Mouse (Mus musculus): ENCODE data around the gene Ankmy2. TPM values are rescaled to one million over a fixed set of nuclear protein-coding genes. Genes with fewer than 3 reads are reported as not detected.

Gene Ankmy2
- polyA plus RNA-seq, 1 experiment, result 41.2 TPM

GRCm38 (mm10) chr12:36216230-36216629 lies 59.3 kb downstream of the Ankmy2 start:
- TF ChIP-seq POLR2A (IDR thresholded peaks at IDR 0.05; ENCODE audit: borderline replicate concordance, insufficient read depth, low read length) (no peak), CTCF (IDR thresholded peaks at IDR 0.05; ENCODE audit: borderline replicate concordance, insufficient read depth, low read depth, low read length) (no peak)
- Histone ChIP-seq H3K27ac (ENCODE audit: insufficient read depth, low read length) (no peak overlapping the region), H3K27me3 (ENCODE audit: control insufficient read depth, insufficient read depth, low read length) (no peaks in the 10 kb centered on the region), H3K4me1 (ENCODE audit: control insufficient read depth, insufficient read depth, low read length) (no peaks in the 10 kb centered on the region), H3K4me3 (replicated peaks; ENCODE audit: insufficient read depth, low read depth, low read length) (no peak overlapping the region)
- WGBS, result 74% methylated on average over 4 of the region's 4 CpGs
- no peak for DNase-seq

GRCm38 (mm10) chr12:36216905-36217304 lies 60.0 kb downstream of the Ankmy2 start:
- no peak for DNase-seq
- H3K27me3 ChIP-seq (ENCODE audit: control insufficient read depth, insufficient read depth, low read length), result no peaks in the 10 kb centered on the region
- no peak overlapping the region for H3K27ac ChIP-seq (ENCODE audit: insufficient read depth, low read length)
- WGBS, result 96% methylated on average over 10 of the region's 10 CpGs
- H3K4me3 ChIP-seq (replicated peaks; ENCODE audit: insufficient read depth, low read depth, low read length), result no peak overlapping the region
- no peak for TF ChIP-seq POLR2A (IDR thresholded peaks at IDR 0.05; ENCODE audit: borderline replicate concordance, insufficient read depth, low read length)
- no peak for TF ChIP-seq CTCF (IDR thresholded peaks at IDR 0.05; ENCODE audit: borderline replicate concordance, insufficient read depth, low read depth, low read length)
- no peaks in the 10 kb centered on the region for H3K4me1 ChIP-seq (ENCODE audit: control insufficient read depth, insufficient read depth, low read length)

GRCm38 (mm10) chr12:36224392-36224791 lies 67.5 kb downstream of the Ankmy2 start:
- no peak for TF ChIP-seq POLR2A (IDR thresholded peaks at IDR 0.05; ENCODE audit: borderline replicate concordance, insufficient read depth, low read length)
- no peak for TF ChIP-seq CTCF (IDR thresholded peaks at IDR 0.05; ENCODE audit: borderline replicate concordance, insufficient read depth, low read depth, low read length)
- Histone ChIP-seq H3K4me1 (ENCODE audit: control insufficient read depth, insufficient read depth, low read length) (no peaks in the 10 kb centered on the region), H3K27me3 (ENCODE audit: control insufficient read depth, insufficient read depth, low read length) (no peaks in the 10 kb centered on the region), H3K27ac (ENCODE audit: insufficient read depth, low read length) (no peak overlapping the region), H3K4me3 (replicated peaks; ENCODE audit: insufficient read depth, low read depth, low read length) (no peak overlapping the region)
- no peak for DNase-seq
- 61% methylated on average over 4 of the region's 4 CpGs for WGBS

- TF ChIP-seq CTCF (IDR thresholded peaks at IDR 0.05; ENCODE audit: borderline replicate concordance, insufficient read depth, low read depth, low read length) (no peak), POLR2A (IDR thresholded peaks at IDR 0.05; ENCODE audit: borderline replicate concordance, insufficient read depth, low read length) (no peak)
- Histone ChIP-seq H3K27me3 (ENCODE audit: control insufficient read depth, insufficient read depth, low read length) (no peaks in the 10 kb centered on the region), H3K27ac (ENCODE audit: insufficient read depth, low read length) (no peak overlapping the region), H3K4me1 (ENCODE audit: control insufficient read depth, insufficient read depth, low read length) (no peaks in the 10 kb centered on the region), H3K4me3 (replicated peaks; ENCODE audit: insufficient read depth, low read depth, low read length) (no peak overlapping the region)
- no peak for DNase-seq
- 89% methylated on average over 2 of the region's 2 CpGs for WGBS
These were observed 74.5 kb downstream of the Ankmy2 start for GRCm38 (mm10) chr12:36231386-36231785.

- DNase-seq, result no peak
- H3K27me3 ChIP-seq (ENCODE audit: control insufficient read depth, insufficient read depth, low read length), result no peaks in the 10 kb centered on the region
- 80% methylated on average over 3 of the region's 3 CpGs for WGBS
- H3K27ac ChIP-seq (ENCODE audit: insufficient read depth, low read length), result no peak overlapping the region
- no peak overlapping the region for H3K4me3 ChIP-seq (replicated peaks; ENCODE audit: insufficient read depth, low read depth, low read length)
- no peaks in the 10 kb centered on the region for H3K4me1 ChIP-seq (ENCODE audit: control insufficient read depth, insufficient read depth, low read length)
- no peak for TF ChIP-seq POLR2A (IDR thresholded peaks at IDR 0.05; ENCODE audit: borderline replicate concordance, insufficient read depth, low read length)
- no peak for TF ChIP-seq CTCF (IDR thresholded peaks at IDR 0.05; ENCODE audit: borderline replicate concordance, insufficient read depth, low read depth, low read length)
These were observed 84.3 kb downstream of the Ankmy2 start for GRCm38 (mm10) chr12:36241171-36241570.

Other genes with a start within 250 kb of the Ankmy2 start
- not detected in 2 replicates for gene Agr3, start 231.5 kb upstream of the Ankmy2 start, polyA plus RNA-seq (2012; rRNA removed)
- gene Agr2, start 164.2 kb upstream of the Ankmy2 start, polyA plus RNA-seq (2012; rRNA removed), result not detected in 2 replicates
- gene Tspan13, start 114.6 kb upstream of the Ankmy2 start, polyA plus RNA-seq (2012; rRNA removed), result 157 and 167 TPM in 2 replicates
- 35.3 and 36.9 TPM in 2 replicates for gene Bzw2, start 966 bp downstream of the Ankmy2 start, polyA plus RNA-seq (2012; rRNA removed)
- gene Lrrc72, start 96.3 kb downstream of the Ankmy2 start, polyA plus RNA-seq (2012; rRNA removed), result not detected in 2 replicates
- 2.3 and 7.5 TPM in 2 replicates for gene Sostdc1, start 157.0 kb downstream of the Ankmy2 start, polyA plus RNA-seq (2012; rRNA removed)
- gene Ispd, start 224.3 kb downstream of the Ankmy2 start, polyA plus RNA-seq (2012; rRNA removed), result 6.6 and 7.3 TPM in 2 replicates
- gene D630036H23Rik, start 225.1 kb downstream of the Ankmy2 start, polyA plus RNA-seq (2012; rRNA removed), result 0.54 and 0.59 TPM in 2 replicates